Mouse (Mus musculus) liver, postnatal 0 days (tissue): ENCODE data around the gene Pgap1.

Experiments used
- CTCF ChIP-seq: sonication (generic); IDR thresholded peaks from 2 replicates; pipeline ENCODE4 v1.5.1; 2016; ENCODE audit warnings: antibody characterized with exemption, low read depth
- EP300 ChIP-seq: IDR thresholded peaks from 2 replicates; pipeline ENCODE4 v1.6.1; 2016; ENCODE audit warnings: antibody characterized with exemption, low read depth, mild to moderate bottlenecking

DNA sequence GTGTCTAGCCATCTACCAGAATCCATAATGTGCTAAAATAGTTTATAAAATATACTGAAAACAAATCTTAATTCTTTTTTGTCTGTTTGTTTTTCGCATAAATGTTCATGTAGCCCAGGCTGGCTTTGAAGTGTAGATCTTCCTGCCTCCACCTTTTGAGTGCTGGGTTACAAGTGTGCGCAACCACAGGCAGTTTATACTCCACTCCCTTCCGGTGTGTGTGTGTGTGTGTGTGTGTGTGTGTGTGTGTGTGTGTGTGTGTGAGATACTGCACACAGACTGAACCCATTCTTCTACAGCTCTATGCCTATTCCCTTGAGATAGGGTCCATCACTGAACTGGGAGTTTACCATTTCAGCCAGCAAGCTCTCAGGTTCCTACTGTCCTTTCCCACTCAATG, 64.0 kb downstream of the Pgap1 start:
- no peak for TF ChIP-seq CTCF
- TF ChIP-seq EP300 = no peak
